Mouse (Mus musculus) liver, adult 2 months (tissue): Measurements from ENCODE around the gene Gpc6. TPM values are rescaled to one million over a fixed set of nuclear protein-coding genes. Genes with fewer than 3 reads are reported as not detected.

Experiments
- DNase-seq: peaks from one replicate; pipeline ENCODE4 v3.0.0-alpha.2; 2011; ENCODE audit warnings: low read depth, low spot score; ENCODE audit errors: extremely low read depth
- H3K27ac ChIP-seq: fragments of 200-500 bp; replicated peaks from 2 replicates; pipeline ENCODE4 v1.5.1; 2012; ENCODE audit warnings: low read depth, mild to moderate bottlenecking, control low read depth, inconsistent platforms, low read length; ENCODE audit not compliant: insufficient read depth
- H3K27me3 ChIP-seq: fragments of 200-500 bp; 2 replicates; pipeline ENCODE4 v1.6.1; 2012; ENCODE audit warnings: mild to moderate bottlenecking, moderate library complexity, low read length, inconsistent platforms; ENCODE audit not compliant: control insufficient read depth, insufficient read depth
- H3K36me3 ChIP-seq: fragments of 200-500 bp; 2 replicates; pipeline ENCODE4 v1.6.1; 2012; ENCODE audit warnings: low read length, inconsistent platforms; ENCODE audit not compliant: control insufficient read depth, insufficient read depth
- H3K4me1 ChIP-seq: fragments of 200-500 bp; 2 replicates; pipeline ENCODE4 v1.6.1; 2011; ENCODE audit warnings: low read length; ENCODE audit not compliant: control insufficient read depth, insufficient read depth
- H3K4me3 ChIP-seq: fragments of 200-500 bp; 2 replicates; pipeline ENCODE4 v1.5.1; 2011; ENCODE audit warnings: low read depth, mild to moderate bottlenecking, control low read depth, low read length, moderate library complexity; ENCODE audit not compliant: insufficient read depth
- H3K79me2 ChIP-seq: fragments of 200-500 bp; 2 replicates; pipeline ENCODE4 v1.6.1; 2012; ENCODE audit warnings: inconsistent platforms, mild to moderate bottlenecking, low read length, moderate library complexity; ENCODE audit not compliant: control insufficient read depth, insufficient read depth
- H3K9ac ChIP-seq: fragments of 200-500 bp; 2 replicates; pipeline ENCODE4 v1.6.1; 2012; ENCODE audit warnings: low read depth, mild to moderate bottlenecking, control low read depth, inconsistent platforms, low read length
- CTCF ChIP-seq: fragments of 200-500 bp; IDR thresholded peaks from 2 replicates; pipeline ENCODE4 v1.5.1; 2011; ENCODE audit warnings: low read depth, low read length, control low read depth
- POLR2A ChIP-seq: fragments of 200-500 bp; IDR thresholded peaks from 2 replicates; pipeline ENCODE4 v1.6.1; 2011; ENCODE audit warnings: low read length, control low read depth; ENCODE audit not compliant: insufficient read depth; ENCODE audit errors: extremely low read depth
- WGBS: fragments of 180-500 bp; shearing (Covaris S2); methylation state at CpG from one replicate; pipeline ENCODE4 v1.1.7; 2018; 5-methylcytosine and 5-hydroxymethylcytosine counted together
- polyA plus RNA-seq: library from polyadenylated mRNA; depleted of rRNA; stranded (reverse); fragments of >200 nt; gene quantifications from 2 replicates; pipeline ENCODE4 v1.2.3, GENCODE M21; 2012
- total RNA-seq: library from RNA; depleted of rRNA; stranded (reverse); fragments of >200 nt; gene quantifications from 2 replicates; pipeline ENCODE4 v1.2.3, GENCODE M21; 2014

The Gpc6 gene
- total and polyA plus RNA-seq, 2 experiments = 0.88 to 2.6 TPM

GRCm38 (mm10) chr14:117498785-117499184 lies 573.7 kb downstream of the Gpc6 start:
- Histone ChIP-seq H3K79me2 (no peaks in the 10 kb centered on the region), H3K27me3 (no peaks in the 10 kb centered on the region), H3K36me3 (no peaks in the 10 kb centered on the region), H3K27ac (no peak overlapping the region), H3K9ac (no peak overlapping the region), H3K4me1 (no peaks in the 10 kb centered on the region), H3K4me3 (no peak overlapping the region)
- 93% methylated on average over 6 of the region's 6 CpGs for WGBS
- TF ChIP-seq CTCF (no peak), POLR2A (no peak)
- DNase-seq = no peak

DNA sequence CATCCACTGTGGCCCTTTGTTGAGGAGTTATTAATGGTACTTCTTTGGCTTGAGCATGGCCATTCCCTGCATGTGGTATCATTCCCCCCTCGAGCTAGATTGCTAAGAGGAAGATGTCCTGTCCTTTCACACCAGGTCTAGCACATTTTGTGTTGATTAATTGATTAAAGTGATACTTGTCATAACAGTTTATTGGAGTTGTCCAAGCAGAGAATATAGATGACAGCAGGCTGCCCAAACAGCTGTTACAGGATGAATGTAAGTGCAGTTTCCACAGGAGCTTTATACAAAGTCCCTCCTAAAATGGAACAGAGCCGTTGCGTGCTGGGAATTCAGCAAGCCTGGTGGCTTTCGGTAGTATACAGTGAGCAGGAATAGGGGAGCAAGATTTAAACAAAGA lies 574.2 kb downstream of the Gpc6 start:
- Histone ChIP-seq H3K9ac (no peak overlapping the region), H3K36me3 (no peaks in the 10 kb centered on the region), H3K79me2 (no peaks in the 10 kb centered on the region), H3K27me3 (no peaks in the 10 kb centered on the region), H3K4me1 (no peaks in the 10 kb centered on the region), H3K4me3 (no peak overlapping the region), H3K27ac (no peak overlapping the region)
- DNase-seq = no peak
- TF ChIP-seq POLR2A (no peak), CTCF (no peak)
- 90% methylated on average over 4 of the region's 4 CpGs for WGBS

- Histone ChIP-seq H3K36me3 (no peaks in the 10 kb centered on the region), H3K4me3 (no peak overlapping the region), H3K9ac (no peak overlapping the region), H3K4me1 (no peaks in the 10 kb centered on the region), H3K27me3 (no peaks in the 10 kb centered on the region), H3K27ac (no peak overlapping the region), H3K79me2 (no peaks in the 10 kb centered on the region)
- WGBS = 85% methylated on average over 2 of the region's 2 CpGs
- TF ChIP-seq POLR2A (no peak), CTCF (no peak)
- no peak for DNase-seq
Measured at GRCm38 (mm10) chr14:117514829-117515228, 589.7 kb downstream of the Gpc6 start.

DNA sequence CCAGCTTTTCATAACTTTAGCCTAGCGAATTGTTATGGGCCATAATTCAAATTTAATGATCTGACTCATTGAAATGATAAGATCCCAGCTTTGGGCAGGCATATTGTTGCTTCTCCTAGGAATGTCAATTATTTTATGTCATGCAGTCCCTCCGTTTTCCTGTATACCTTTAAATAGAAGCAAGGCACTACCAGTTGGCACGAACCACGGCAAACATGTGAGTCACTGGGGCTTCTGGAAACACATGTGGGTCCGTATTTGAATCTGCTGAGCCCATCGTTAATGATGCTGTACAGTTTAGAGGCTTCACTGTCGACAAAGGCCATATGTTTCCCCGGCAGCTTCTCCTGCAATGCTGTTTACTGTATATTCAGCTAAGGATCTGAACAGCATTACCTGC lies 594.5 kb downstream of the Gpc6 start:
- no peak for DNase-seq
- H3K27me3 ChIP-seq = no peaks in the 10 kb centered on the region
- no peaks in the 10 kb centered on the region for H3K36me3 ChIP-seq
- H3K79me2 ChIP-seq = no peaks in the 10 kb centered on the region
- 84% methylated on average over 8 of the region's 8 CpGs for WGBS
- H3K27ac ChIP-seq = no peak overlapping the region
- TF ChIP-seq POLR2A (no peak), CTCF (no peak)
- no peak overlapping the region for H3K4me3 ChIP-seq
- no peak overlapping the region for H3K9ac ChIP-seq
- H3K4me1 ChIP-seq = peaks cover 25% of the 10 kb centered on the region

GRCm38 (mm10) chr14:117520706-117521105 lies 595.6 kb downstream of the Gpc6 start:
- Histone ChIP-seq H3K79me2 (no peaks in the 10 kb centered on the region), H3K36me3 (no peaks in the 10 kb centered on the region), H3K4me3 (no peak overlapping the region), H3K27ac (no peak overlapping the region), H3K9ac (no peak overlapping the region), H3K27me3 (no peaks in the 10 kb centered on the region), H3K4me1 (peaks cover 25% of the 10 kb centered on the region)
- peak; percentile 92 for DNase-seq
- TF ChIP-seq CTCF (no peak), POLR2A (no peak)
- 30% methylated on average over 2 of the region's 2 CpGs for WGBS

GRCm38 (mm10) chr14:117525133-117525532 lies 600.0 kb downstream of the Gpc6 start:
- DNase-seq = no peak
- Histone ChIP-seq H3K4me3 (no peak overlapping the region), H3K79me2 (no peaks in the 10 kb centered on the region), H3K36me3 (no peaks in the 10 kb centered on the region), H3K4me1 (peaks cover 25% of the 10 kb centered on the region), H3K27ac (no peak overlapping the region), H3K27me3 (no peaks in the 10 kb centered on the region), H3K9ac (no peak overlapping the region)
- 82% methylated on average over 6 of the region's 6 CpGs for WGBS
- TF ChIP-seq POLR2A (no peak), CTCF (no peak)
